Mouse (Mus musculus) liver, embryonic 14.5 days (tissue): ENCODE data around the gene Kcnmb1.

Source experiments
- CTCF ChIP-seq: IDR thresholded peaks from 2 replicates; pipeline ENCODE4 v1.5.1; 2016; ENCODE audit warnings: antibody characterized with exemption, low read depth, control low read depth
- EP300 ChIP-seq: IDR thresholded peaks from 2 replicates; pipeline ENCODE4 v1.6.1; 2016; ENCODE audit warnings: antibody characterized with exemption, low read depth

GRCm38 (mm10) chr11:34009316-34010087 is 46.7 kb downstream of the Kcnmb1 start:
- TF ChIP-seq EP300 (no peak), CTCF (no peak)
